Mouse (Mus musculus): ENCODE results near the gene Clhc1.

The Clhc1 gene

GRCm38 (mm10) chr11:29560990-29561389 lies 13.2 kb downstream of the Clhc1 start:
- DNase-seq (ENCODE audit: low read depth, low spot score): no peak

GRCm38 (mm10) chr11:29563406-29563805 lies 15.7 kb downstream of the Clhc1 start:
- no peak for DNase-seq (ENCODE audit: low read depth, low spot score)

GRCm38 (mm10) chr11:29571536-29571935 lies 23.8 kb downstream of the Clhc1 start:
- peak; percentile 38 for DNase-seq (ENCODE audit: low read depth, low spot score)

- no peak for DNase-seq (ENCODE audit: low read depth, low spot score)
These were observed 24.9 kb downstream of the Clhc1 start for GRCm38 (mm10) chr11:29572656-29573055.

- peak; percentile 70 for DNase-seq (ENCODE audit: low read depth, low spot score)
These were observed 31.9 kb downstream of the Clhc1 start for GRCm38 (mm10) chr11:29579610-29580009.

GRCm38 (mm10) chr11:29595217-29595616 lies 47.5 kb downstream of the Clhc1 start:
- DNase-seq (ENCODE audit: low read depth, low spot score): peak; percentile 12

- no peak for DNase-seq (ENCODE audit: low read depth, low spot score)
These were observed 49.4 kb downstream of the Clhc1 start for GRCm38 (mm10) chr11:29597159-29597558.

- DNase-seq (ENCODE audit: low read depth, low spot score): no peak
These were observed 51.2 kb downstream of the Clhc1 start for GRCm38 (mm10) chr11:29599000-29599399.

- no peak for DNase-seq (ENCODE audit: low read depth, low spot score)
These were observed 55.8 kb downstream of the Clhc1 start for GRCm38 (mm10) chr11:29603581-29603980.

GRCm38 (mm10) chr11:29607465-29607990 lies 59.8 kb downstream of the Clhc1 start:
- DNase-seq (ENCODE audit: low read depth, low spot score): peak; percentile 21

GRCm38 (mm10) chr11:29609756-29610468 lies 62.2 kb downstream of the Clhc1 start:
- no peak for DNase-seq (ENCODE audit: low read depth, low spot score)

- DNase-seq (ENCODE audit: low read depth, low spot score): no peak
These were observed 64.3 kb downstream of the Clhc1 start for GRCm38 (mm10) chr11:29612007-29612406.

GRCm38 (mm10) chr11:29613185-29613735 lies 65.5 kb downstream of the Clhc1 start:
- no peak for DNase-seq (ENCODE audit: low read depth, low spot score)

- DNase-seq (ENCODE audit: low read depth, low spot score): no peak
These were observed 66.6 kb downstream of the Clhc1 start for GRCm38 (mm10) chr11:29614217-29614924.

GRCm38 (mm10) chr11:29622030-29622790 lies 74.5 kb downstream of the Clhc1 start:
- no peak for DNase-seq (ENCODE audit: low read depth, low spot score)

- no peak for DNase-seq (ENCODE audit: low read depth, low spot score)
These were observed 75.6 kb downstream of the Clhc1 start for GRCm38 (mm10) chr11:29623327-29623726.

- no peak for DNase-seq (ENCODE audit: low read depth, low spot score)
These were observed 78.8 kb downstream of the Clhc1 start for GRCm38 (mm10) chr11:29626541-29626940.

- DNase-seq (ENCODE audit: low read depth, low spot score): no peak
These were observed 80.0 kb downstream of the Clhc1 start for GRCm38 (mm10) chr11:29627706-29628105.
